Mouse (Mus musculus) limb, embryonic 12.5 days (tissue): ENCODE measurements around the gene Gpr15. TPM values are rescaled to one million over a fixed set of nuclear protein-coding genes. Genes with fewer than 3 reads are reported as not detected.

Source experiments
- ATAC-seq: fragments of 200-750 bp; cut with Nextera tagmentation; 2 replicates; pipeline ENCODE4 v1.8.0; 2017; ENCODE audit warnings: low read depth, moderate TSS enrichment; ENCODE audit not compliant: insufficient number of reproducible peaks, insufficient read depth, low FRiP score, low TSS enrichment
- H3K27ac ChIP-seq: fragments of 300-500 bp; sonication (generic); 2 replicates; pipeline ENCODE4 v1.5.1; 2016; ENCODE audit warnings: mild to moderate bottlenecking, moderate library complexity
- H3K27me3 ChIP-seq: fragments of 300-500 bp; sonication (generic); 2 replicates; pipeline ENCODE4 v1.6.1; 2016; ENCODE audit warnings: mild to moderate bottlenecking, moderate library complexity
- H3K36me3 ChIP-seq: fragments of 300-500 bp; sonication (generic); 2 replicates; pipeline ENCODE4 v1.6.1; 2016; ENCODE audit warnings: mild to moderate bottlenecking, moderate library complexity
- H3K4me1 ChIP-seq: fragments of 300-500 bp; sonication (generic); replicated peaks from 2 replicates; pipeline ENCODE4 v1.6.1; 2016
- H3K4me2 ChIP-seq: fragments of 300-500 bp; sonication (generic); 2 replicates; pipeline ENCODE4 v1.6.1; 2016; ENCODE audit warnings: mild to moderate bottlenecking, moderate library complexity
- H3K4me3 ChIP-seq: fragments of 300-500 bp; sonication (generic); replicated peaks from 2 replicates; pipeline ENCODE4 v1.5.1; 2016; ENCODE audit warnings: mild to moderate bottlenecking
- H3K9ac ChIP-seq: fragments of 300-500 bp; sonication (generic); replicated peaks from 2 replicates; pipeline ENCODE4 v1.6.1; 2016; ENCODE audit warnings: mild to moderate bottlenecking, moderate library complexity
- H3K9me3 ChIP-seq: fragments of 300-500 bp; sonication (generic); 2 replicates; pipeline ENCODE4 v1.6.1; 2016; ENCODE audit warnings: mild to moderate bottlenecking, moderate library complexity
- WGBS: fragments of 180-500 bp; shearing (Covaris S2); methylation state at CpG from one replicate; pipeline ENCODE4 v1.1.7; 2016; 5-methylcytosine and 5-hydroxymethylcytosine counted together
- polyA plus RNA-seq: library from polyadenylated mRNA; unstranded; fragments of >200 nt; fragmentation: Nextera tagmentation; extraction: Ambion mirVana; gene quantifications from 2 replicates; pipeline ENCODE4 v1.2.1, GENCODE M21; 2016

Gpr15 gene
- polyA plus RNA-seq, 1 experiment from 2014 or later, result not detected

DNA sequence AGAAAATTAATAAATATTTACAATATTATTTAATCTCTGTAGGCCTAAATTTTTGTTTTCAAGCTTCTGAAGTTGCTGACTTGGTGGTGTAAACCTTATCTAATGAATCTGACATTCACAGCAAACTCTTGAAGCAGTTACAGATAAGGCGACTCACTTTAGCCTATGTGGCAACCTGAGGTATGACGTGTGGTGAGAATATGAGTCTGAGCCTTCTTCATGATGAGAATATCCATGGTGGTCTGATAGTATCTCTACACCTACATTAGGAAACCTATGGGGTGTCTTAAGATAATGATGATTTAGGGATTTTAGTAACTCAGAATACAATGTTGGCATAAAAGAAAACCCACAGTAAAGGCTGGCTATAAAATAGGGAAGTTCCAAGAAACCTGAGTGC, 3.4 kb upstream of the Gpr15 start:
- no peak overlapping the region for H3K4me2 ChIP-seq
- H3K9me3 ChIP-seq, result no peaks in the 10 kb centered on the region
- H3K27ac ChIP-seq, result no peak overlapping the region
- ATAC-seq, result no peak
- H3K9ac ChIP-seq, result no peak overlapping the region
- 91% methylated on average over 2 of the region's 2 CpGs for WGBS
- no peaks in the 10 kb centered on the region for H3K4me1 ChIP-seq
- H3K27me3 ChIP-seq, result no peaks in the 10 kb centered on the region
- H3K36me3 ChIP-seq, result no peaks in the 10 kb centered on the region
- H3K4me3 ChIP-seq, result no peak overlapping the region

DNA sequence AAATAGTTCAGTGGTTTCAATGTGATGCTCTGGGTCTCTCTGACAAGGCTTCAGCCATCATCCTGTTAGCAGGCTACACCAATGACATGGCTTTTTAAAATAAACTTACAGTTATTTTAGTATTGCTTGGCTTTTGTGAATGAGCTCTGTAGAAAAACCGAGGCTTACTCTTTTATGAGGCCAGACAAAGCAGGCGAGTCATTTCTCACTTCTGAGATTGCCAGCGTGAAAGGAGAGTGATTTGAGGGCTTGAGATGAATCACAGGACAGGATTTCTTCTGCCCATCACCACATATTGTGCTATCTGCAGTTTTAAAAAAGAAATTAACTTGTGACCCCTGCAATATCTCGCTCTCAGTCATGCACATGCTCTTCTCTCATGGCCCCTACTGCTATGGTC, 3.9 kb downstream of the Gpr15 start:
- WGBS, result 71% methylated on average over 4 of the region's 4 CpGs
- no peaks in the 10 kb centered on the region for H3K9me3 ChIP-seq
- no peak overlapping the region for H3K9ac ChIP-seq
- H3K4me1 ChIP-seq, result no peaks in the 10 kb centered on the region
- H3K27ac ChIP-seq, result no peak overlapping the region
- no peak overlapping the region for H3K4me2 ChIP-seq
- H3K36me3 ChIP-seq, result no peaks in the 10 kb centered on the region
- H3K4me3 ChIP-seq, result no peak overlapping the region
- H3K27me3 ChIP-seq, result no peaks in the 10 kb centered on the region
- no peak for ATAC-seq

DNA sequence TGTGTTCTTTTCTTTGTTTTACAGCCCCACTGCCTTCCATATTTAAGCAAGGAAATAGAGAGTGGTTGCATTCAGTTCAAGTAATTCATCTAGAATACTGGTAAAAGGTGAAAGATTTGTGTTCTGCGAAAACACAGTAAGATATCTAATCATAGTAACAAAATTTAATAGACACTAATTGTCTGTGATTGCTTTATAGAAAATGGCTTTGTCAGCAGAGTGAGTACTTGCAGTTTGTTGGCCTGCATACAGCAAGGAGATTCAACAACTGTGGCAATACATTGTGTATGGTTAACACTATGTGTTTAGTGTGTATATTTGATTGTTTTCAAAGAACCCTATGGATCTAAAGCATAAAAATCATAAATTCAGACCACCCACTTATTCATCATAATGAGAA, 5.7 kb downstream of the Gpr15 start:
- no peaks in the 10 kb centered on the region for H3K36me3 ChIP-seq
- no peaks in the 10 kb centered on the region for H3K27me3 ChIP-seq
- no peak overlapping the region for H3K27ac ChIP-seq
- no peaks in the 10 kb centered on the region for H3K9me3 ChIP-seq
- H3K4me1 ChIP-seq, result no peaks in the 10 kb centered on the region
- no peak overlapping the region for H3K4me3 ChIP-seq
- WGBS, result 88% methylated on average over 1 of the region's 1 CpGs
- ATAC-seq, result no peak
- H3K9ac ChIP-seq, result no peak overlapping the region
- H3K4me2 ChIP-seq, result no peak overlapping the region

DNA sequence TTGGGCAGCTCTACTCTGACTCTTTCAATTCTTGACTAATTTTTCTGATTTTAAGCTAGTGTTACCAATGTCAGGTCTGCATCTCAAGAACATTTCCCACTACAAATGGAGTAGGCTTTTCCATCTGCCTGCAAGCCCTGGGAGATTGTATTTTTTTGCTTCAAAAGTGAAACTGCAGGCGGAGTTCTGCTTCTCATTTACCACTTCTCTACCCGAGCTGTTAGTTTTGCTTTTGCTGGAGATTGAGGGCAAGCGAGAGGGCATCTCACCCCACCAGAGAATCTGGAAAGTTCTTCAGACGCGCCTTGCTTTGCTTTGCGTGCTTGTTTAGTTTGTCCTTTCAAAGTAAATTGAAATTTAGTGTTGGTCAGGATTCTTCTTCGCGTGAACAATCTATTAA, 6.6 kb downstream of the Gpr15 start:
- no peak for ATAC-seq
- Histone ChIP-seq H3K9me3 (no peaks in the 10 kb centered on the region), H3K27ac (no peak overlapping the region), H3K36me3 (no peaks in the 10 kb centered on the region), H3K4me1 (no peaks in the 10 kb centered on the region), H3K27me3 (no peaks in the 10 kb centered on the region), H3K4me3 (no peak overlapping the region), H3K4me2 (no peak overlapping the region), H3K9ac (no peak overlapping the region)
- WGBS, result 75% methylated on average over 8 of the region's 8 CpGs

DNA sequence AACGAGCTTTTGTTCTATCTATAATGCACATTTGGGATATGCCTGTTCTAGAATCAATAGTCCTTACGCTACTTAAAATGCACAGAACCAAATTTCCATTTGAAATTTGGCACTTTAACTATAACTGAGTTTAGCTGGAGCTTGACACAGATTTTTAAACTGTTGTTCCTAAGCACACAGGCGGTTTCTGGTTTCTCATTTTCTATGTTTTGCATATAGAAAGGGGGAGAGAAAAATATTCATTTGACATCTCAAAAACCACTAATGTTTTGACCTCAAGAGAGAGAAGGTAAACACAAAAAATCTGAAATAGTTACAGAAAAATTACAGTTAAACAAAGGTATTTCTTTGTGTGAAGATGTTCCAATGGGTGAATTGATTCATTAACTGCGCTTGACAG, 9.3 kb downstream of the Gpr15 start:
- no peak overlapping the region for H3K27ac ChIP-seq
- H3K9me3 ChIP-seq, result no peaks in the 10 kb centered on the region
- no peaks in the 10 kb centered on the region for H3K27me3 ChIP-seq
- no peak overlapping the region for H3K4me2 ChIP-seq
- no peak for ATAC-seq
- H3K9ac ChIP-seq, result no peak overlapping the region
- 78% methylated on average over 4 of the region's 4 CpGs for WGBS
- H3K4me3 ChIP-seq, result no peak overlapping the region
- no peaks in the 10 kb centered on the region for H3K4me1 ChIP-seq
- H3K36me3 ChIP-seq, result no peaks in the 10 kb centered on the region

DNA sequence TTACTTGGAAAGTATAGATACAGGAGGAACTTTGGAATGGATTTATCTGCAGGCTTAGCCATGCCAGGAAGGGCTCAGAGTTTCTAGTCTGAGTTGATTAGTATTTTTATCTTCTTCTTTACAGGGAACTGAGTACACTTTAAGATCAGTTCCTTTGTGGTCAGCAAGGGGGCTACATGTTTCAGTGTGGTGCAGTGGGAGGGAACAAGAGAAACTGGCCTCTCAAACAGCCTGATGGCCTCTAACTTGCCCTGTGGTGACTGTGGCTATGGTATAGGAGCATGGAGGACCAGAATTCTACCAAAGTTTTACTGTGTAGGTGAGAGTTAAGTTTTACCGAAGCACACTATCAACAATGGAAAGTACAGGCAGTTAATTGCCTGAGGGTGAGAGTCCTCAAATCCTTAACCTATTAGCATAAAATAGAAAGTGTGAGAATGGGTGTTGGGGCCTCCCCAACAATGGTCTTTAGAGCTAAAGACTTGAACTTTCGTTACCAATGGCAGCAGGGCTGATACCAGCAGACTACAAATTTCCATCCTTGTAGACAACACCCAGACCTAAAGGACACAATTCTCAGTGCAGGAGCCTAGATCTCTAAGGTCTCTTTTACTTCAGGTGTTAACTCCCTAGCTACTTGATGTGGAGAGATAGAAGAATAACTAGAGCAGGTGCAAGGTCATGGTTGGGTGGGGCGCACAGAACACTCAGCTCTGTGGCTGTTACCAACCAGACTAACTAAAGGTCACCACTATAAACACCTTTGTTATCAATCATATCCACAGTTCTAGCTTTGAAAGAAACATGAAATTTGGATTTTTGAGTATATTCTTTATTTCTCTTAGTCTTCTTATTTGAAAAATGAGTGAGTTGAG, 10.0 kb downstream of the Gpr15 start:
- H3K4me2 ChIP-seq, result no peak overlapping the region
- WGBS, result 82% methylated on average over 3 of the region's 3 CpGs
- H3K27ac ChIP-seq, result no peak overlapping the region
- H3K9me3 ChIP-seq, result no peaks in the 10 kb centered on the region
- H3K9ac ChIP-seq, result no peak overlapping the region
- H3K4me1 ChIP-seq, result no peaks in the 10 kb centered on the region
- H3K4me3 ChIP-seq, result no peak overlapping the region
- no peaks in the 10 kb centered on the region for H3K27me3 ChIP-seq
- ATAC-seq, result no peak
- H3K36me3 ChIP-seq, result no peaks in the 10 kb centered on the region

DNA sequence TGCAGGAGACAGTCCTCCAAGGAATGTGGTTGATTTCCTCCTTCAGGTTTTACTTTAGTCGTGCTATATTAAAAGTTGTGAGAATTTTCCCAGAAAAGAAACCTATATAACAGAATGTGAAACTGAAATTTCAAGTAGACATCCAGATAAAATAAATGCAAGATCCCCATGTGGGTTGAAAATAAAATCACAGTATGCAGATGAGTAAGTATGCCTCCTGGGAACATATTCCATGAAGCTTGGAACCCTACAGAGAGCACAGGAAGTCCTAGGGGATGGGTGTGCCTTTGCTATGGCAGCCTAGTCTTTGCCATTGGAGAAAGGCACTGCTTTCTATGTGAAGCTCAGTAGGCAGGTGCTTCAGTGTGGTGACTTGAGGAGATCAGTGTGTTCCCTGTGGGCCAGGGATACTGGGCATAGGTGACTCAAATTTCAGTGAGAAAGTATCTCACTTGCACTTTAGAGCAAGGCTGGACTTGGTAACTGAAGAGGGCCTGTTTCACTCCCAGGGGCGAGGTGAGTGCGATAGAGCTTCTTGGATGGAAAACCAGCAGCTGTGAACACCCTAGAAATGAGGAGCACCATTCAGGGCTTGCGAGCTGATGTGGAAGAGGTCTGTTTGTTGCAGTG, 11.5 kb downstream of the Gpr15 start:
- no peak overlapping the region for H3K4me2 ChIP-seq
- H3K9me3 ChIP-seq, result no peaks in the 10 kb centered on the region
- WGBS, result 91% methylated on average over 4 of the region's 4 CpGs
- H3K36me3 ChIP-seq, result no peaks in the 10 kb centered on the region
- no peak overlapping the region for H3K27ac ChIP-seq
- no peak for ATAC-seq
- H3K4me3 ChIP-seq, result no peak overlapping the region
- no peaks in the 10 kb centered on the region for H3K4me1 ChIP-seq
- H3K9ac ChIP-seq, result no peak overlapping the region
- H3K27me3 ChIP-seq, result no peaks in the 10 kb centered on the region

DNA sequence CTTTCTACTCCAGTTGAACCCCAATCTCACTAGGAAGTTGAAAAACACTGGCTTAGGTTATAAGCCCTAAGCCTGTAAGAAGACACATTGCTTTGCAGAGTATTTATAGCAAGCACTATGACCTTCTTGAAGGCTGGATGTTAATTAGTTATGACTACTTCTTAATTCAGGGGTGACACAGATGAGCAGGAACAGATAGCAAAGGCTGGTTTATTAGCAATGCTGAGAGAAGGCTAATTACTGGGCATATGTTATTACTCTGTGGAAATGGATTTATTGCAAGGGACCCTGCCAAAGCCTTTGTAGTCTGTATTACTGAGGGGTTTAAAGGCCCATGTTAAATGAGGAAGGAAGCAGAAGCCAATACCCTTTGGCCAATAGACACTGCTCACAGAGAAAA, 13.9 kb downstream of the Gpr15 start:
- Histone ChIP-seq H3K36me3 (no peaks in the 10 kb centered on the region), H3K4me1 (no peaks in the 10 kb centered on the region), H3K27ac (no peak overlapping the region), H3K27me3 (no peaks in the 10 kb centered on the region), H3K9me3 (no peaks in the 10 kb centered on the region), H3K4me2 (no peak overlapping the region), H3K9ac (no peak overlapping the region), H3K4me3 (no peak overlapping the region)
- no peak for ATAC-seq

DNA sequence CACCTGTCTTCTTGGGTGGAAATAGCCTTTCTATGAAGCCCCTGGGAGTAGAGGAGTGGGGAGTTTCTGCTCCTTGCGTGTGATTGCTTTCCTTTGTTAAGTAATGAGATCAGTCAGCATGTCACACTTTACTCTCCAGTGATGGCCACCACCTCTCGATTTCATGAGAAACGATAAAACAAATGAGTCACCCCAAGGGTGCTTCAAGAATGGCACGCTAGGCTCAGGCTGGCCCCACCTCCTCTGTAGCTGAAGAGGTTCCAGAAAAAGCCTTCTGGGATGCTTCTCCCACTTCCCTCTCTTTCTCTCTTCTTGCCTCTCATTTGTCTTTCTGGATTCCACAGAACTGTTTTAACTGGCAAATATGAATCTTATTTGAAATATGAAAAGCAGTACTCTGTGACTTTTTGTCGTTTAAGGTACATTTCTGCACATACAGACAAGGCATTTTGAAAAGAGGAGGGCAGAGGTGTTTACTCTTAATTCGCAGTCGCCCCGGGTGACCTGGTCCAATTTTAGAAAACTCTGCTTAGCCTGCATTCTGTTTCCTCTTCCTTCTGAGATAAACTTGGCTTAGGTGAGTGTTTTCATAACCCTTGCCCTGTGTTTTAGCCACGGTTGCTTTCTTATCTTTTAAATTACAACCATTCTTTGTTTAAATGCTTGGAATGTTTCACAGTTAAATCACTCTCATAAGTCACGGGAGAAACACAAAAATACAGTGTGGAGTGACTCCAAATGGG, 15.3 kb downstream of the Gpr15 start:
- 45% methylated on average over 10 of the region's 10 CpGs for WGBS
- Histone ChIP-seq H3K9me3 (no peaks in the 10 kb centered on the region), H3K4me2 (no peak overlapping the region), H3K27me3 (no peaks in the 10 kb centered on the region), H3K4me1 (no peaks in the 10 kb centered on the region), H3K27ac (no peak overlapping the region), H3K4me3 (no peak overlapping the region), H3K9ac (no peak overlapping the region), H3K36me3 (no peaks in the 10 kb centered on the region)
- ATAC-seq, result no peak

DNA sequence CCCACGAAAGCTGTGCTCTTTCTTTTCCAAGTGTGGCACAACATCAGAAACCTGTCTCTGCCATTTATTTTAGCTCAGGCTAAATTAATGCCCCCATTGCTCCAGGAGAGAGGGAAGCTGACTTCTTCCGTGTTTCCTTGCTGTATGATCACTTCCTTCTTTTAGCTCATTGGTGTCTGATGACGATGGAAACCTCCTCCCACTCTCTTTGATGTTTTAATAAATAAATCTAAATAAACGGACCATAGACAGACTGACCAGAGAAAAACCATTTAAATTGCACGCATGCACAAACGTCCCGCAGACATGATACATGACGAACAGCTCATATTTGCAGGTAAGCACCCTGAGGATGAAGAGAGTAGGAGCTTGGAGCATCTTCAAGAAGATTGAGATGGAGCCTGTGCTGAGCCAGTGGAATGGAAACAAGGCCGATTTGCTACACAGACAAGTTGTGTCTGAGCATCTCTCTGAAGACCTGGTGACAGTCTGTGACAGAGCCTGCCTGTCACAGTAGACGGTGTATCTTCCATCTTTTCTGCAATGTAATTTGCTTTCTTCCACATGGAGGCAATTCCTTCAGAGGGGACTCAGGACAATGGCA, 16.4 kb downstream of the Gpr15 start:
- Histone ChIP-seq H3K27ac (no peak overlapping the region), H3K9ac (no peak overlapping the region), H3K27me3 (no peaks in the 10 kb centered on the region), H3K4me2 (no peak overlapping the region), H3K4me3 (no peak overlapping the region), H3K4me1 (no peaks in the 10 kb centered on the region), H3K9me3 (no peaks in the 10 kb centered on the region), H3K36me3 (no peaks in the 10 kb centered on the region)
- no peak for ATAC-seq
- WGBS, result 74% methylated on average over 10 of the region's 10 CpGs

DNA sequence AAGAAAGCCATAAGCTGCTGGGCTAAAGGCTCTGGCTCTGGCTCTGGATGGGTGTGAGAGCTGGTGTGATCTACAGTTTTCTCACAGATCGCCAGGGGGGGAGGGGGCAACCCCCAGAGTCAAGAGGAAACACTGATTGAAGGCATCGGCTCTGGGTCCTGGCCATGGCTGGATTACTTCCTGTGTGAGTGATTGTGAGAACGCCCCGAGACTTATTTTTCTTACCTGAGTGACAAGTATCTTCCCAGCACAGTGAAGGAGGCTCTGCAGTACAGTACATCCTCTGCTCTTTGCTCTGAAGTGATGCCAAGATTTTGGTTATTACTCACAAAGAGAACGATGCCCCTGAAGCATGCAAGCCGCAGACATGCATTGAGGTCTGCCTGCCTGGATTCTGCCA, 17.1 kb downstream of the Gpr15 start:
- Histone ChIP-seq H3K4me1 (no peaks in the 10 kb centered on the region), H3K27me3 (no peaks in the 10 kb centered on the region), H3K27ac (no peak overlapping the region), H3K9me3 (no peaks in the 10 kb centered on the region), H3K4me2 (no peak overlapping the region), H3K36me3 (no peaks in the 10 kb centered on the region), H3K4me3 (no peak overlapping the region), H3K9ac (no peak overlapping the region)
- 46% methylated on average over 6 of the region's 6 CpGs for WGBS
- no peak for ATAC-seq
